Mouse (Mus musculus): ENCODE results near the gene Mosmo. TPM values are rescaled to one million over a fixed set of nuclear protein-coding genes. Genes with fewer than 3 reads are reported as not detected.

The Mosmo gene
- total RNA-seq, 2 experiments from 2014 or later, result 46.1 TPM

- no peak for DNase-seq
Observed at GRCm38 (mm10) chr7:120767369-120767768, 90.0 kb downstream of the Mosmo start.

- no peak for DNase-seq
Observed at GRCm38 (mm10) chr7:120771389-120771788, 94.0 kb downstream of the Mosmo start.

GRCm38 (mm10) chr7:120778012-120778411 lies 100.6 kb downstream of the Mosmo start:
- DNase-seq, result no peak

Other genes with a start within 250 kb of the Mosmo start
- gene Uqcrc2, start 42.4 kb upstream of the Mosmo start, total RNA-seq (2021), result 100 to 1,000 TPM; 369 to 403 TPM
- gene Pdzd9, start 7.3 kb upstream of the Mosmo start, total RNA-seq (2021), result not detected
- gene Vwa3a, start 61.7 kb downstream of the Mosmo start, total RNA-seq (2021), result 1 to 10 TPM; 1.1 to 3.8 TPM
- not detected for gene Gm5737, start 134.7 kb downstream of the Mosmo start, total RNA-seq (2021)
- gene Eef2k, start 165.2 kb downstream of the Mosmo start, total RNA-seq (2021), result 10 to 100 TPM; 25.6 to 51.8 TPM
- gene Polr3e, start 240.1 kb downstream of the Mosmo start, total RNA-seq (2021), result 10 to 100 TPM; 23.1 to 25.9 TPM

Measured in adrenal gland, postnatal 36 days (tissue).